ENCODE assay signal across 9 mouse cellular contexts in genomic region chr7:49261941-49262511, GRCm38 (mm10).
DNase-seq lines count a peak whose midpoint lies in the region; ATAC-seq and TF ChIP-seq lines count a peak whose summit lies in the region.
"Had no signal": no experiment of that assay in that cellular context is flagged by ENCODE, and none has a peak within 500 bp of the region (broad histone marks: within the 10 kb centered on the region; RNA-seq: fewer than 3 reads in every experiment).

No protein-coding gene starts in this region.

- peak; percentile 19; the same call in 1 of the 2 replicates for ATAC-seq in forebrain, embryonic 13.5 days
- no peak for ATAC-seq in forebrain, embryonic 11.5 days (replicated peaks; ENCODE audit: low FRiP score)
- ATAC-seq in neural tube, embryonic 13.5 days (ENCODE audit: low read depth) = peak; percentile 57
- ATAC-seq in heart, embryonic 15.5 days (replicated peaks; ENCODE audit: insufficient number of reproducible peaks, insufficient read depth, low FRiP score, low read depth) = peak; percentile 69
- ATAC-seq in stomach, postnatal 0 days (ENCODE audit: low FRiP score, low TSS enrichment) = peak; percentile 38; the same call in 1 of the 2 replicates
- no peak for ATAC-seq in monocyte, adult 5-6 weeks (replicated peaks; ENCODE audit: insufficient number of reproducible peaks, low FRiP score, low TSS enrichment, poor library complexity, severe bottlenecking)

- peaks cover 24% of the 10 kb centered on the region for H3K4me1 ChIP-seq in forebrain, embryonic 13.5 days
- H3K4me1 ChIP-seq in forebrain, embryonic 11.5 days (replicated peaks; ENCODE audit: control insufficient read depth, insufficient read depth, low read length) = no peaks in the 10 kb centered on the region
- H3K4me1 ChIP-seq in neural tube, embryonic 13.5 days (replicated peaks) = peaks cover 64% of the 10 kb centered on the region
- peaks cover 53% of the 10 kb centered on the region for H3K4me1 ChIP-seq in heart, embryonic 15.5 days (replicated peaks)
- H3K4me1 ChIP-seq in stomach, postnatal 0 days (replicated peaks; ENCODE audit: control insufficient read depth, insufficient read depth) = no peaks in the 10 kb centered on the region

- no peak for DNase-seq in forebrain, embryonic 11.5 days (ENCODE audit: low spot score)
- DNase-seq in neural tube, embryonic 10.5 days (ENCODE audit: extremely low spot score, low spot score) = no peak
- DNase-seq in stomach, postnatal 0 days (ENCODE audit: low spot score) = no peak
- no peak for DNase-seq in lung, postnatal 10 days

- H3K4me2 ChIP-seq in forebrain, embryonic 13.5 days = no peak overlapping the region
- no peak overlapping the region for H3K4me2 ChIP-seq in forebrain, embryonic 11.5 days (ENCODE audit: low read depth, low read length, severe bottlenecking)
- H3K4me2 ChIP-seq in neural tube, embryonic 13.5 days = no peak overlapping the region
- H3K4me2 ChIP-seq in heart, embryonic 15.5 days = no peak overlapping the region; the same call in 1 of the 2 replicates
- H3K4me2 ChIP-seq in stomach, postnatal 0 days (replicated peaks; ENCODE audit: low read depth) = no peak overlapping the region

- no peak overlapping the region for H3K9ac ChIP-seq in forebrain, embryonic 13.5 days
- H3K9ac ChIP-seq in forebrain, embryonic 11.5 days (ENCODE audit: low read length) = no peak overlapping the region
- H3K9ac ChIP-seq in neural tube, embryonic 13.5 days = 0 out of 2 replicates have a peak overlapping the region, but pooled peaks have one; percentile 9
- 0 out of 2 replicates have a peak overlapping the region, but pooled peaks have one; percentile 11 for H3K9ac ChIP-seq in heart, embryonic 15.5 days
- no peak overlapping the region for H3K9ac ChIP-seq in stomach, postnatal 0 days (ENCODE audit: low read length)

- 64% methylated on average over 13 of the region's 13 CpGs for WGBS in forebrain, embryonic 13.5 days
- 76% methylated on average over 13 of the region's 13 CpGs for WGBS in forebrain, embryonic 11.5 days
- 48% methylated on average over 13 of the region's 13 CpGs for WGBS in neural tube, embryonic 13.5 days
- 40% methylated on average over 13 of the region's 13 CpGs for WGBS in heart, embryonic 15.5 days
- 69% methylated on average over 13 of the region's 13 CpGs for WGBS in stomach, postnatal 0 days

- H3K27ac ChIP-seq in forebrain, embryonic 13.5 days = no peak overlapping the region
- H3K27ac ChIP-seq in forebrain, embryonic 11.5 days (ENCODE audit: low read depth, low read length) = no peak overlapping the region
- H3K27ac ChIP-seq in neural tube, embryonic 13.5 days (replicated peaks) = peak overlapping the region; percentile 74
- H3K27ac ChIP-seq in heart, embryonic 15.5 days = peak overlapping the region; percentile 78
- H3K27ac ChIP-seq in stomach, postnatal 0 days (replicated peaks) = no peak overlapping the region
- H3K27ac ChIP-seq: macrophage had no signal

- no peaks in the 10 kb centered on the region for H3K27me3 ChIP-seq in forebrain, embryonic 13.5 days
- no peaks in the 10 kb centered on the region for H3K27me3 ChIP-seq in forebrain, embryonic 11.5 days (ENCODE audit: control insufficient read depth, insufficient read depth, low read length)
- H3K27me3 ChIP-seq in neural tube, embryonic 13.5 days = no peaks in the 10 kb centered on the region
- H3K27me3 ChIP-seq in heart, embryonic 15.5 days = no peaks in the 10 kb centered on the region
- no peaks in the 10 kb centered on the region for H3K27me3 ChIP-seq in stomach, postnatal 0 days (ENCODE audit: control insufficient read depth, insufficient read depth, low read length)

- H3K4me3 ChIP-seq in forebrain, embryonic 13.5 days = no peak overlapping the region
- no peak overlapping the region for H3K4me3 ChIP-seq in forebrain, embryonic 11.5 days (ENCODE audit: low read depth, low read length)
- no peak overlapping the region for H3K4me3 ChIP-seq in neural tube, embryonic 13.5 days
- H3K4me3 ChIP-seq in heart, embryonic 15.5 days = no peak overlapping the region
- H3K4me3 ChIP-seq in stomach, postnatal 0 days (ENCODE audit: low read depth, low read length) = no peak overlapping the region

- no peaks in the 10 kb centered on the region for H3K9me3 ChIP-seq in forebrain, embryonic 13.5 days (replicated peaks)
- H3K9me3 ChIP-seq in forebrain, embryonic 11.5 days (ENCODE audit: control insufficient read depth, low read length) = no peaks in the 10 kb centered on the region
- no peaks in the 10 kb centered on the region for H3K9me3 ChIP-seq in neural tube, embryonic 13.5 days
- H3K9me3 ChIP-seq in heart, embryonic 15.5 days (replicated peaks) = no peaks in the 10 kb centered on the region
- no peaks in the 10 kb centered on the region for H3K9me3 ChIP-seq in stomach, postnatal 0 days (ENCODE audit: control insufficient read depth, low read length)

- H3K36me3 ChIP-seq in forebrain, embryonic 13.5 days (ENCODE audit: poor library complexity, severe bottlenecking) = no peaks in the 10 kb centered on the region
- no peaks in the 10 kb centered on the region for H3K36me3 ChIP-seq in forebrain, embryonic 11.5 days (ENCODE audit: control insufficient read depth, insufficient read depth, low read length)
- H3K36me3 ChIP-seq in neural tube, embryonic 13.5 days = no peaks in the 10 kb centered on the region
- no peaks in the 10 kb centered on the region for H3K36me3 ChIP-seq in heart, embryonic 15.5 days
- no peaks in the 10 kb centered on the region for H3K36me3 ChIP-seq in stomach, postnatal 0 days (ENCODE audit: control insufficient read depth, insufficient read depth, low read length)

- no peak for TF ChIP-seq CTCF in stomach, postnatal 0 days (IDR thresholded peaks at IDR 0.05; ENCODE audit: low read depth)

- no peak for TF ChIP-seq EP300 in stomach, postnatal 0 days (optimal IDR thresholded peaks at IDR 0.05)

Comparison
In these comparisons a context has a peak if more than half of its experiments do, and no peak if none do; other contexts are left out.
1. ATAC-seq: peak in forebrain, embryonic 13.5 days (single experiment), neural tube, embryonic 13.5 days (single experiment), heart, embryonic 15.5 days (single experiment) and stomach, postnatal 0 days (single experiment); none in forebrain, embryonic 11.5 days (single experiment) and monocyte, adult 5-6 weeks (single experiment).
2. H3K27ac ChIP-seq: peak in neural tube, embryonic 13.5 days (single experiment) and heart, embryonic 15.5 days (single experiment); none in forebrain, embryonic 13.5 days (single experiment), forebrain, embryonic 11.5 days (single experiment) and stomach, postnatal 0 days (single experiment).
3. H3K9ac ChIP-seq: peak in neural tube, embryonic 13.5 days (single experiment) and heart, embryonic 15.5 days (single experiment); none in forebrain, embryonic 13.5 days (single experiment), forebrain, embryonic 11.5 days (single experiment) and stomach, postnatal 0 days (single experiment).